Mouse (Mus musculus) urinary bladder, postnatal 4 days (tissue): ENCODE measurements around the gene Tnfrsf13c.
"Not testable (repeated sequence)": the region's sequence is repeated elsewhere in the genome, so short reads cannot be mapped to it uniquely, and the experiment has no call there.

Experiments
- DNase-seq, 2 experiments: peaks; one replicate each; pipeline ENCODE4 v3.0.0; 2021 to 2022; ENCODE audit warnings: low spot score in 2 of 2

Tnfrsf13c gene

GRCm38 (mm10) chr15:82223657-82224601 is at the start of gene Tnfrsf13c:
Tnfrsf13c (minus strand) TSS chr15:82224369.
- DNase-seq, result no peak

DNA sequence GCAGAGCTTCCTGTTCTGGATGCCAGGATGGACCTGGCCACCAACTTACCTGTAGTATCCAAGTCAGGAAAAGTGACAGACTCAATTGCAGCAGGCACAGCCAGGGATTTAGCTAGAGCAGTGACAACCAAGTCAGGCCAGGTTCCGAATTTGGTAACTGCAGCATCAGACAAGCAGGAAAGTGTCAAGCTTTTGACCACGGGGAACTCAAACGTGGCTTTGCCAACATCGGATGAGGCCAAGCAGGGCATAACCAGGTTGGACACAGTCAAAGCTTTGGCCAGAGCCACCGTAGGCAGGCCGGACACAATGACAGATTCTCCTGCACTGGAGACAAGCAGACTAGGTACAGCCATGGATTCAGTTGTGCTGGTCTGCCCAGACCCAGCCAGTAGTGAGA is 48.1 kb upstream of the Tnfrsf13c start:
- DNase-seq, result no peak

DNA sequence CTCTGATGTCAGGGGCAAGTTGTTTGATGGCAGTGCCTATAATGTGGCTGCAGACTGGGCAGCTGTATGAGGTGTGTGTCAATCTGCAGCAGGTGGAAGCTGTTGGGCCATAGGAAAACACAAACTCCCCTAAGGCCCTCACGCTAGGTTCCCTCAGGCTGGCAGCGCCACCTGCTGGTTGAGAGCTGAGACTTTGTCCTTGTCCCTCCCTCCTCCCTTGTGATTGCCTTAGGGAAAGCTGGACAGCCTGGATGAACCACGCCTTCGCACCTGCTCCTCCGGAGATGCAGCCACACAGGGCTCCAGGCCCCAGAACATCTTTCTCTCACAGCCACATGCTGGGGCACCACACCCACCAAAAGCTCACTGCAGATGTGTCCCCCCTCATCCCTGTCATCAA is 47.0 kb upstream of the Tnfrsf13c start:
- DNase-seq, result peak in 1 of 2 experiments; percentile 80

GRCm38 (mm10) chr15:82268783-82269182 is 44.6 kb upstream of the Tnfrsf13c start:
- no peak for DNase-seq

- DNase-seq, result no peak
Observed at GRCm38 (mm10) chr15:82268185-82268584, 44.0 kb upstream of the Tnfrsf13c start.

- peak; percentile 32 to 76 for DNase-seq
Observed at GRCm38 (mm10) chr15:82266356-82266755, 42.2 kb upstream of the Tnfrsf13c start.

DNA sequence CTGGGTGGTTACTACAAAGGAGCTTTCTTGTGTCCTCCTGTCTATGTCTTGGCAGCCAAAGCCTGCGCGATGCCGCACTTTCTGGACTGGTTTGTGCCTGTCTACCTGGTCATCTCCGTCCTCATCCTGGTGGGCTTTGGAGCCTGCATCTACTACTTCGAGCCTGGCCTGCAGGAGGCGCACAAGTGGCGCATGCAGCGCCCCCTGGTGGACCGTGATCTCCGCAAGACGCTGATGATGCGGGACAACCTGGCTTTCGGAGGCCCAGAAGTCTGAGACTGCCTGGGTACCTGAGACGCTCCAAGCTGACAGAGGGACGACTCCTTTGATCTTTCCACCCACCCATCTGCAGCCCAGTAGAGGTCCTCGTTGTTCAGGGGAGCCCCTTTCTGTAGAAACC is 35.3 kb upstream of the Tnfrsf13c start:
- peak; percentile 34 to 80 for DNase-seq

DNA sequence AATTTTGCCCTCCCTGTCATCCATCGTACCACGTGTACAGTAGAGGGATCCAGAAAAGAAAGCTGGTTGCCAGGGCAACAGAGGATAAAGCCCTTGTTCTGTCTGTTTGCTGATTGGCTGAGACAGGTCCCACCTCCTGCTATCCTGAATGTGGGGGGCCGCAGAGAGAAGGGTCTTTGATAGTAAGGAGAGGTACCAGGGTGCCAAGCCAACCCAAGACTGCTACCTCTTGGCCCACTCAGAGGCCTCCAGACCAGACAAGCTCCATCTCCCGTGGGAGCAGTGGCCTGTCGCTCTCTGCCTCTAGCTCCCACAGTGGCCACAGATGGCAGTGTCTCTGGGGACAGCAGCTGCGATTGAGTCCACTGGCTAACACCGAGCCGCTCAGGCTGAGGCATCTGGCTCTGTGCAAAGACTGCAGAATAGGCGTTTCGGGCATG is 31.8 kb upstream of the Tnfrsf13c start:
- no peak for DNase-seq

- no peak for DNase-seq
Observed at GRCm38 (mm10) chr15:82255248-82255647, 31.1 kb upstream of the Tnfrsf13c start.

GRCm38 (mm10) chr15:82252097-82252496 is 27.9 kb upstream of the Tnfrsf13c start, which contains the start of gene 1500009C09Rik:
1500009C09Rik (plus strand) TSS chr15:82252397.
- DNase-seq, result no peak

DNA sequence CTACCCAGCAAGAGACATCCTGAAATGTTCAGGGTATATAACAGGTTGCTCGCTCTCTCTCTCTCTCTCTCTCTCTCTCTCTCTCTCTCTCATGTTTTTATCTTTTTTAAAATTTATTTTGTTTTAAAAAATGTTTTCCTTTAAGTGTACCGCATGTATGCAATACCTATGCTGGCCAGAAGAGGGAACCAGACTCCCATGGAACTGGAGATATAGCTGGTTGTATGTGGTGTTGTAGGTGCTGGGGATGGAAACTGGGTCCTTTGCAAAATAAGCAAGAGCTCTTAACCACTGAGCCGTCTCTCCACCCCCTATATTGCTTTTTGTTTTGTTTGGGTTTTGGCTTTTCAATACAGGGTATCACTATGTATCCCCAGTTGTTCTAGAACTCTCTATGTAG is 27.4 kb upstream of the Tnfrsf13c start:
- DNase-seq, result no peak

GRCm38 (mm10) chr15:82247131-82247776 is 23.1 kb upstream of the Tnfrsf13c start:
- DNase-seq, result no peak

GRCm38 (mm10) chr15:82244805-82245161 is 20.6 kb upstream of the Tnfrsf13c start:
- DNase-seq, result not testable (repeated sequence)

DNA sequence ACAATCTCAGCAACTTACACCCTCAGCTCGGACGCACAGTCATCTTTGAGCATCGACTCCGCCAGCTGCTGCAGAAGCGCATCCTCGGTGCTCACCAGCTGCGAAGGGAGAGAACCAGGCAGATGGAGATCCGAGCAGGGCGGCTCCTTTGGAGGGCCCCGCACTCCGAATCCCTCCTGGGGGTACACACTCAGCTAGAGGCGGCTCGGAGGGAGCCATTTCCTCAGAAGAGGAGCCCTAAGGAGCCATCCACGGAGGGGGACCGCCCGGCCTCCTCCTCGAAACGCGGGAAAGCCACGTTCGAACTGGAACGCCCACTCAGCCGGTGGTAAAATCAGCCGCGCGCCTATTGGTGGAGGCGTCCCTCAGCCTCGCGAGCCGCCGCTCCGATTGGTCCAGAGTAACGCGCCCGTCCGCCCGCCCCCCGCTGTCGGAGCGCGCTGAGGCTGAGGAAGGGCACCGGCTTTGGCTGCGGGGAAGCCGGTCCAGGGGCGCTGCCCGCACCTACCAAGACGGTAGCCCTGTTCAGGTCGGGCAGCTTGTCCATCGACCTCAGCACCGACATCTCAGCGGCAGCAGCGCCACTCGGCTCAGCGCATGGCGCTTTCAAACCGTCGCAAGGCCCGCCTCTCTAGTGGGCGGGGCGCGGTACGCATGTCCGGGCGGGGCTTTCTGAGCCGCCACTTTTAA is 20.1 kb upstream of the Tnfrsf13c start, which contains the start of gene Cenpm:
TSS of gene Cenpm (minus strand) at position 634 of the 690 bp plus-strand sequence.
- peak; percentile 86 to 94 for DNase-seq

- DNase-seq, result no peak
Observed at GRCm38 (mm10) chr15:82243742-82244114, 19.6 kb upstream of the Tnfrsf13c start.

- no peak for DNase-seq
Observed at GRCm38 (mm10) chr15:82243311-82243710, 19.1 kb upstream of the Tnfrsf13c start.

DNA sequence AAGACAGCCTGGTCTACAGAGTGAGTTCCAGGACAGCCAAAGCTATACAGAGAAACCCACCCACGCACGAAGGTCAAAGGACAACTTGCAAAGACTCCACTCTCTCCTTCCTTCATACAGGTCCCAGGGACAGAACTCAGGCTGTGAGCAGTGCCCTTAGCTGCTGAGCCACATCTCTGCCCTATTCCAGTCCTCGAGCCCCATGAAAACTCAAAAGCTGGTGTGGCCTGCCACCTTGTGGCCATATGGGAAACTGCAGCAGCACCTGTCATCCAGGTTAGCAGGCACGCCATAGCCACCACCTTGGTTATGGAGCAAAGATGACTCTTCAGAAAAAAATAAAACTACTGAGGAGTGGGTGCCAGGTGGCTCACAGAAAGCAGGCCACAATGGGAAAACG is 12.4 kb upstream of the Tnfrsf13c start:
- peak; percentile 71 to 77 for DNase-seq

GRCm38 (mm10) chr15:82235661-82236060 is 11.5 kb upstream of the Tnfrsf13c start:
- DNase-seq, result no peak

- DNase-seq, result no peak
Observed at GRCm38 (mm10) chr15:82232651-82233050, 8.5 kb upstream of the Tnfrsf13c start.

DNA sequence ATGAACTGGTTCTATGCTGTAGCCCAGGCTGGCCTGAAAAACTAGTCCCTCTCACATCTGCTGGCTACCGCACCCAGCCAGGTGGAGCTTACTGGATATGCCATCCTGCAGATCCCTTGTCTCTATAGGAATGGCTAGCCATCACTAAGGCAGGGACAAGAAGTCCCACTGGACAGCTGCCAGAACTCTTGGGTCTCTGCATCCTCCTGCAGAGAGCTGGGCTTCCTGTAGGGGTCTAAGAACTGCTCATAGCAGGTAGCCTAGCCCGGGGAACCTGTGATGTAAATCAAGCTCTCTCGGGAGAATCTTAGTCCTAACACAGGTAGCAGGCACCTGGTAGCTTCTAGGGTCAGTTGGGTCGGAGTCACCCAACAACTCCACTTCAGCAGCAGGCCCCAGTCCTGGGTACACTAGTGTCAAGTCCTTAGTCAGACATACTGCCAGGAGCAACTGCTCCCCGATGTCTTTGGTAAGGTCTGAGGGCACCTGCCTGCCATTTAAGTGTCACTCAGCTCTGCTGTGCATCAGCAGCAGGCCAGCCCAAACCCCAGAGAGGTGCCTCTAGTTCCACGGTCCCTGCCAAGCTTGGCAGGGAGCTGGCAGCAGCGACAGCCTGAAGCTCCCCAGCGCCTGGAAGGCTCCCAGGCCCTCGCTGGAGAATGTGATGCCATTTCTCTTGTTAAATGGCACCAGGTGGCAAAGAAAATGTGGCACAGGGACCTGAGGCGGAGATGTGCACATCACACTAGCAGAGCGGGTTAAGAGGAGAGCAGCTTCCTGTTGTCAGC is 7.6 kb upstream of the Tnfrsf13c start:
- no peak for DNase-seq

GRCm38 (mm10) chr15:82231100-82231499 is 6.9 kb upstream of the Tnfrsf13c start:
- no peak for DNase-seq
